Mouse (Mus musculus): ENCODE data around the gene Rnf26. TPM values are rescaled to one million over a fixed set of nuclear protein-coding genes. Genes with fewer than 3 reads are reported as not detected.

Gene Rnf26
- polyA plus RNA-seq, 1 experiment from 2014 or later, result 71.1 TPM

DNA sequence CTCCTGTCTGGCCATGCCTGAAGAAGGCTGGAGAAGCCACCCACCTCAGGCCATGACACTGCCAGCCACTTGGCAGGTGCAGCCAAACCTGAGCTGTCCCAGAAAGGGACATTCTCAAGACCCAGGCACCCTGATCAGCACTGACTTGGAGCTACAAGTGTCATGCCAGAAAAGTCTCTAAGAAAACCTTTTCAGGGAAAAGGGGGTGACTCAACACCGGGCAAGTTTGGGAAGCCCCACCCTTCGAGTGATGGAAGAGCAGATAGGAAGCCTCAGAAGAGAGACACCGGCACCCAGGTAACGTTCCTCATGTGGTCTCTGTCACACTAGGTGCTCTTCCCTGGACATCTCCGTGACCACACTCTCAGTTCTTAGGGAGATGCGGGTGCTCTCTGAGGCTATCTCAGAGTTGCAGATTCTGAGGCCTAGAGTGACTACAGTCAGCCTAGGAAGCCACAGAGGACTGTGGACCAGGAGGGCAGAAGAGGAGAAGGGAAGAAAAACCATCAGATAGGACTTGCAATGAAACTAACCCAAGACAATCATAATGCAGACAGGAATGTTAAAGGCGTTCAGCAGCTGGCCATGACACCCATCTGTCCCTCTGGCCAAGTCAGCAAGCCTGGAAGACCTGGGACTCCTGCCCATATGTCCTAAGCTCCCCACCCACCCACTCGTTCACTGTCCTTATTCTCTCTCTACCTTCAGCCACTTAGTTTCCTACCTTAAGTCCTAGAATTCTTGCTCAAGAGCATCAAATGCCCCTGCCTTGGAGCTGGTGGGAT, 63.7 kb downstream of the Rnf26 start:
- H3K27me3 ChIP-seq (ENCODE audit: control insufficient read depth, insufficient read depth, low read length), result peaks cover 6% of the 10 kb centered on the region
- 88% methylated on average over 8 of the region's 8 CpGs for WGBS
- no peak overlapping the region for H3K27ac ChIP-seq (ENCODE audit: low read depth, low read length)
- H3K36me3 ChIP-seq (ENCODE audit: control insufficient read depth, insufficient read depth, low read length), result no peaks in the 10 kb centered on the region
- ATAC-seq (ENCODE audit: insufficient read depth, low FRiP score, low TSS enrichment) (no peak), DNase-seq (ENCODE audit: low spot score) (no peak)
- H3K4me2 ChIP-seq (ENCODE audit: low read depth), result no peak overlapping the region
- no peak overlapping the region for H3K4me3 ChIP-seq (ENCODE audit: low read depth, low read length)
- no peak overlapping the region for H3K9ac ChIP-seq (ENCODE audit: low read length)
- no peaks in the 10 kb centered on the region for H3K4me1 ChIP-seq (ENCODE audit: control insufficient read depth, insufficient read depth, low read length)
- no peaks in the 10 kb centered on the region for H3K9me3 ChIP-seq (ENCODE audit: control insufficient read depth, low read length)

DNA sequence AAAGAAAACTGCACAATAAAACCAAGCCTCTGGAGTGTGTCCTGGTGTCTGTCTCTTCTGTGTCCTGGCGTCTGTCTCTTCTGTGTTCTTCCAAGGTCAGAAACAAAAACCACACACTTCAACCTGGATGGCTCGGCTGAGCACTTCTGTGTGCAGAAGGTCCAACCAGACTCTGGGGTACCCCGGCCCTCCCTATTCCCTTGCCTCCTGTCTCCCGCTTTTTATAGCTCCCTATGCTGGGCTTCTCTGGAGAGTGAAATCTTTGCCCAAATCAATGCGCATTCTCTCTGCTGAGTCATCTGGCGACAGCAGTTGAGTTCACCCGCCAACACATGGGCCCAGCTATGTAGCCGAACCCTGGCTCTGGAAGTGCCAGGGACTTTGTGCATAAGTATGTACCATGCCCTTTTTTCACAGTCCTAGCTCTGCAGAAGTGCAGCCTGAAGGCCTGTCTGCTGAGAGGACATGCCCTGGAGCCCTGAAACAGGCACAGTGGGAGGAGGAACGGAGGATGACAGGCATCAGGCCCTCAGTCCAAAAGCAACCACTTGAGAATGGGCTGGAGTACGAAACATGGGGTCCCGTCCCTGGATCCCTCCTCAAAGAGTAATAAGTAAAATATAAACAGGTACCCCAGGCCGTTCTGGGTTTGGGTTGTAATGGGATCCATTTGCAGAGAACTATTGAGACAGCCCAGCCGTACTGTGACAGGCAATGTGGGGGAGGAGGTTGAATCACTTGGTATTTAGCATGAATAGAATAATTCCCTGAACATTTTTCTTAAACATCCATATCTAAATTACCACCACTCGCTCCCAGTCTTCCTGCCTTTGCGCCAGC, 64.6 kb downstream of the Rnf26 start:
- H3K36me3 ChIP-seq (ENCODE audit: control insufficient read depth, insufficient read depth, low read length), result no peaks in the 10 kb centered on the region
- H3K4me1 ChIP-seq (ENCODE audit: control insufficient read depth, insufficient read depth, low read length), result peaks cover 1% of the 10 kb centered on the region; the same call in 1 of the 2 replicates
- peaks cover 14% of the 10 kb centered on the region for H3K27me3 ChIP-seq (ENCODE audit: control insufficient read depth, insufficient read depth, low read length)
- H3K27ac ChIP-seq (ENCODE audit: low read depth, low read length), result no peak overlapping the region
- ATAC-seq (ENCODE audit: insufficient read depth, low FRiP score, low TSS enrichment) (no peak), DNase-seq (ENCODE audit: low spot score) (no peak)
- H3K9ac ChIP-seq (ENCODE audit: low read length), result no peak overlapping the region
- no peak overlapping the region for H3K4me3 ChIP-seq (ENCODE audit: low read depth, low read length)
- H3K9me3 ChIP-seq (ENCODE audit: control insufficient read depth, low read length), result no peaks in the 10 kb centered on the region
- no peak overlapping the region for H3K4me2 ChIP-seq (ENCODE audit: low read depth)
- 82% methylated on average over 15 of the region's 15 CpGs for WGBS

DNA sequence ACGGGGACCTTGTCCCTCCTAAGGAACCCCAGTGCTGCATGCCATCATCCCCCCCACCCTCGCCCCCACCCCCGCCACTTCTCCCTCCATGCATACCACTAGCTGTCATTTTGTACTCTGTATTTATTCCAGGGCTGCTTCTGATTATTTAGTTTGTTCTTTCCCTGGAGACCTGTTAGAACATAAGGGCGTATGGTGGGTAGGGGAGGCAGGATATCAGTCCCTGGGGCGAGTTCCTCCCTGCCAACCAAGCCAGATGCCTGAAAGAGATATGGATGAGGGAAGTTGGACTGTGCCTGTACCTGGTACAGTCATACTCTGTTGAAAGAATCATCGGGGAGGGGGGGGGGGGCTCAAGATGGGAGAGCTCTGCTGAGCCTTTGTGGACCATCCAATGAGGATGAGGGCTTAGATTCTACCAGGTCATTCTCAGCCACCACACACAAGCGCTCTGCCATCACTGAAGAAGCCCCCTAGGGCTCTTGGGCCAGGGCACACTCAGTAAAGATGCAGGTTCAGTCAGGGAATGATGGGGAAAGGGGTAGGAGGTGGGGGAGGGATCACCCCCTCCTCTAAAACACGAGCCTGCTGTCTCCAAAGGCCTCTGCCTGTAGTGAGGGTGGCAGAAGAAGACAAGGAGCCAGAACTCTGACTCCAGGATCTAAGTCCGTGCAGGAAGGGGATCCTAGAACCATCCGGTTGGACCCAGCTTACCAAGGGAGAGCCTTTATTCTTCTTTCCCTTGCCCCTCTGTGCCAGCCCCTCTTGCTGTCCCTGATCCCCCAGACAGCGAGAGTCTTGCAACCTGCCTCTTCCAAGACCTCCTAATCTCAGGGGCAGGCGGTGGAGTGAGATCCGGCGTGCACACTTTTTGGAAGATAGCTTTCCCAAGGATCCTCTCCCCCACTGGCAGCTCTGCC, 65.5 kb downstream of the Rnf26 start:
- Histone ChIP-seq H3K36me3 (ENCODE audit: control insufficient read depth, insufficient read depth, low read length) (no peaks in the 10 kb centered on the region), H3K4me2 (ENCODE audit: low read depth) (no peak overlapping the region), H3K4me3 (ENCODE audit: low read depth, low read length) (no peak overlapping the region), H3K9ac (ENCODE audit: low read length) (no peak overlapping the region), H3K27me3 (ENCODE audit: control insufficient read depth, insufficient read depth, low read length) (peaks cover 23% of the 10 kb centered on the region), H3K4me1 (ENCODE audit: control insufficient read depth, insufficient read depth, low read length) (peaks cover 7% of the 10 kb centered on the region), H3K27ac (ENCODE audit: low read depth, low read length) (no peak overlapping the region), H3K9me3 (ENCODE audit: control insufficient read depth, low read length) (no peaks in the 10 kb centered on the region)
- ATAC-seq (ENCODE audit: insufficient read depth, low FRiP score, low TSS enrichment), result no peak
- WGBS, result 77% methylated on average over 14 of the region's 14 CpGs
- DNase-seq (ENCODE audit: low spot score), result no peak

DNA sequence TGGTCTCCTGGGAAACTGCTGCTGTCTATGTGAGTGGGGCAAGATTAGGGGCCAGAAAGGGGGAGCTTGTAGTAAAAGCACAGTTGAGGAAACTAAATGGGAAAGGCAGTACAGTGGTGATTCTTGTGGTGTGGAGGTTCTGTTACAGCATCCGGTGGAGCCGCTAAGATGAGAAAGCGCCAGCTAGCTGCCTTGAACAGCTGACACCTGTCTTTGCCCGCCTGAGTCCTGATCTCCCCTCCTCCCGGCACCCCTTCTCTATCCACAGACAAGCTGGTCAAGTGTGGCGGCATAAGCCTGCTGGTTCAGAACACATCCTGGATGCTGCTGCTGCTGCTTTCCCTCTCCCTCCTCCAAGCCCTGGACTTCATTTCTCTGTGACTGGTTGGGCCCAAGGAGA, 66.2 kb downstream of the Rnf26 start:
- H3K4me1 ChIP-seq (ENCODE audit: control insufficient read depth, insufficient read depth, low read length), result peaks cover 7% of the 10 kb centered on the region
- H3K27ac ChIP-seq (ENCODE audit: low read depth, low read length), result no peak overlapping the region
- WGBS, result 85% methylated on average over 6 of the region's 6 CpGs
- H3K27me3 ChIP-seq (ENCODE audit: control insufficient read depth, insufficient read depth, low read length), result peaks cover 29% of the 10 kb centered on the region
- H3K36me3 ChIP-seq (ENCODE audit: control insufficient read depth, insufficient read depth, low read length), result no peaks in the 10 kb centered on the region
- no peak overlapping the region for H3K9ac ChIP-seq (ENCODE audit: low read length)
- ATAC-seq (ENCODE audit: insufficient read depth, low FRiP score, low TSS enrichment), result no peak
- H3K4me3 ChIP-seq (ENCODE audit: low read depth, low read length), result no peak overlapping the region
- DNase-seq (ENCODE audit: low spot score), result no peak
- H3K9me3 ChIP-seq (ENCODE audit: control insufficient read depth, low read length), result no peaks in the 10 kb centered on the region
- H3K4me2 ChIP-seq (ENCODE audit: low read depth), result no peak overlapping the region

DNA sequence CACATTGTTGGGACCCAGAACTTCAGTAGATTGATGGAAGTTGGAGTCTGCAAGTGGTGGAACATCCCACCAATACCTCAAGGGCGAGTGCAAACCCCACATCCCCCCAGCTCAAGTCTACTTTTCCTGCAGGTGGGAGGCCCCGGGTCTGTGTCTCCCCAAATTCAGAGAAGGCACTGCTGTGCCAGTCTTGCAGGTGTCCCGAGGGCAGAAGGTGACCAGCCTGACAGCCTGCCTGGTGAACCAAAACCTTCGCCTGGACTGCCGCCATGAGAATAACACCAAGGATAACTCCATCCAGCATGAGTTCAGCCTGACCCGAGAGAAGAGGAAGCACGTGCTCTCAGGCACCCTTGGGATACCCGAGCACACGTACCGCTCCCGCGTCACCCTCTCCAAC, 66.9 kb downstream of the Rnf26 start:
- peaks cover 30% of the 10 kb centered on the region for H3K27me3 ChIP-seq (ENCODE audit: control insufficient read depth, insufficient read depth, low read length)
- peaks cover 7% of the 10 kb centered on the region for H3K4me1 ChIP-seq (ENCODE audit: control insufficient read depth, insufficient read depth, low read length)
- DNase-seq (ENCODE audit: low spot score) (no peak), ATAC-seq (ENCODE audit: insufficient read depth, low FRiP score, low TSS enrichment) (no peak)
- no peak overlapping the region for H3K9ac ChIP-seq (ENCODE audit: low read length)
- 88% methylated on average over 12 of the region's 12 CpGs for WGBS
- no peaks in the 10 kb centered on the region for H3K36me3 ChIP-seq (ENCODE audit: control insufficient read depth, insufficient read depth, low read length)
- H3K9me3 ChIP-seq (ENCODE audit: control insufficient read depth, low read length), result no peaks in the 10 kb centered on the region
- no peak overlapping the region for H3K27ac ChIP-seq (ENCODE audit: low read depth, low read length)
- H3K4me2 ChIP-seq (ENCODE audit: low read depth), result no peak overlapping the region
- H3K4me3 ChIP-seq (ENCODE audit: low read depth, low read length), result no peak overlapping the region

DNA sequence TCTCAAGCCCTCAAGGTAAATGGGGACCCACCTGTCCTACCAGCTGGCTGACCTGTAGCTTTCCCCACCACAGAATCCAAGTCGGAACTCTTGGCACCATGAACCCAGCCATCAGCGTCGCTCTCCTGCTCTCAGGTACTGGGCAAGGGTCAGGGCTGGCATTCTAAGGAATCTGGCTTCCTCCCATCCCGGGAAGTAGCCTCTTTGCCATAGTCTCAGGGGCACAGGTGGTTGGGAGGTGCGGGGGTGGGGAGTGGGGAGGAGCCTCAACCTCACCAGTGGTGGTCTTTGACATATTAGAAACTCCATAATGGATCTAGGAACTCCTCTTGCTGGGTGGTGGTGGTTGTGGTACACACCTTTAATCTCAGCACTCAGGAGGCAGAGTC, 67.4 kb downstream of the Rnf26 start:
- 76% methylated on average over 5 of the region's 5 CpGs for WGBS
- Histone ChIP-seq H3K9ac (ENCODE audit: low read length) (no peak overlapping the region), H3K36me3 (ENCODE audit: control insufficient read depth, insufficient read depth, low read length) (no peaks in the 10 kb centered on the region), H3K27ac (ENCODE audit: low read depth, low read length) (no peak overlapping the region), H3K9me3 (ENCODE audit: control insufficient read depth, low read length) (no peaks in the 10 kb centered on the region), H3K27me3 (ENCODE audit: control insufficient read depth, insufficient read depth, low read length) (peaks cover 30% of the 10 kb centered on the region), H3K4me3 (ENCODE audit: low read depth, low read length) (no peak overlapping the region), H3K4me2 (ENCODE audit: low read depth) (no peak overlapping the region), H3K4me1 (ENCODE audit: control insufficient read depth, insufficient read depth, low read length) (peaks cover 7% of the 10 kb centered on the region)
- ATAC-seq (ENCODE audit: insufficient read depth, low FRiP score, low TSS enrichment) (no peak), DNase-seq (ENCODE audit: low spot score) (no peak)

Other genes with a start within 250 kb of the Rnf26 start
- not detected in 2 replicates for gene Thy1, start 70.1 kb downstream of the Rnf26 start, polyA plus RNA-seq (2014; fragmentation: Nextera tagmentation; extraction: Ambion mirVana)
- gene Usp2, start 46.5 kb downstream of the Rnf26 start, polyA plus RNA-seq (2014; fragmentation: Nextera tagmentation; extraction: Ambion mirVana), result 10.5 and 11.7 TPM in 2 replicates
- gene Mfrp, start 11.8 kb downstream of the Rnf26 start, polyA plus RNA-seq (2014; fragmentation: Nextera tagmentation; extraction: Ambion mirVana), result 0.15 and 0.21 TPM in 2 replicates
- 0.27 and 0.31 TPM in 2 replicates for gene C1qtnf5, start 6.3 kb downstream of the Rnf26 start, polyA plus RNA-seq (2014; fragmentation: Nextera tagmentation; extraction: Ambion mirVana)
- 0.20 and 0.95 TPM in 2 replicates for gene Gm49380, start within 50 bp of the Rnf26 start, polyA plus RNA-seq (2014; fragmentation: Nextera tagmentation; extraction: Ambion mirVana)
- gene Mcam, start 21.0 kb upstream of the Rnf26 start, polyA plus RNA-seq (2014; fragmentation: Nextera tagmentation; extraction: Ambion mirVana), result 14.3 and 15.0 TPM in 2 replicates
- 19.1 and 22.2 TPM in 2 replicates for gene Cbl, start 120.5 kb upstream of the Rnf26 start, polyA plus RNA-seq (2014; fragmentation: Nextera tagmentation; extraction: Ambion mirVana)
- gene Ccdc153, start 127.2 kb upstream of the Rnf26 start, polyA plus RNA-seq (2014; fragmentation: Nextera tagmentation; extraction: Ambion mirVana), result not detected in 2 replicates
- gene Pdzd3, start 138.0 kb upstream of the Rnf26 start, polyA plus RNA-seq (2014; fragmentation: Nextera tagmentation; extraction: Ambion mirVana), result 0.11 TPM in 1 of 2 replicates, not detected in the other
- 2.4 and 3.2 TPM in 2 replicates for gene Nlrx1, start 155.1 kb upstream of the Rnf26 start, polyA plus RNA-seq (2014; fragmentation: Nextera tagmentation; extraction: Ambion mirVana)
- 4.5 and 5.0 TPM in 2 replicates for gene Abcg4, start 175.1 kb upstream of the Rnf26 start, polyA plus RNA-seq (2014; fragmentation: Nextera tagmentation; extraction: Ambion mirVana)
- gene Hinfp, start 192.2 kb upstream of the Rnf26 start, polyA plus RNA-seq (2014; fragmentation: Nextera tagmentation; extraction: Ambion mirVana), result 23.6 and 26.9 TPM in 2 replicates
- gene C2cd2l, start 206.8 kb upstream of the Rnf26 start, polyA plus RNA-seq (2014; fragmentation: Nextera tagmentation; extraction: Ambion mirVana), result 14.9 and 17.1 TPM in 2 replicates
- gene Dpagt1, start 212.5 kb upstream of the Rnf26 start, polyA plus RNA-seq (2014; fragmentation: Nextera tagmentation; extraction: Ambion mirVana), result 47.6 and 48.6 TPM in 2 replicates
- gene H2afx, start 221.2 kb upstream of the Rnf26 start, polyA plus RNA-seq (2014; fragmentation: Nextera tagmentation; extraction: Ambion mirVana), result 366 and 382 TPM in 2 replicates
- 139 and 140 TPM in 2 replicates for gene Hmbs, start 230.7 kb upstream of the Rnf26 start, polyA plus RNA-seq (2014; fragmentation: Nextera tagmentation; extraction: Ambion mirVana)
- 29.3 and 32.9 TPM in 2 replicates for gene Vps11, start 248.2 kb upstream of the Rnf26 start, polyA plus RNA-seq (2014; fragmentation: Nextera tagmentation; extraction: Ambion mirVana)